Mouse (Mus musculus) embryonic fibroblast, embryonic 13.5 days (primary cell): Measurements from ENCODE around the gene Galr2. TPM values are rescaled to one million over a fixed set of nuclear protein-coding genes. Genes with fewer than 3 reads are reported as not detected.
"Not testable (repeated sequence)": the region's sequence is repeated elsewhere in the genome, so short reads cannot be mapped to it uniquely, and the experiment has no call there.

ENCODE experiments used
- H3K27ac ChIP-seq: 2 replicates; pipeline ENCODE4 v1.5.1; 2012; ENCODE audit warnings: low read length, control low read depth, inconsistent platforms; ENCODE audit not compliant: insufficient read depth
- H3K4me1 ChIP-seq: 2 replicates; pipeline ENCODE4 v1.6.1; 2011; ENCODE audit warnings: low read length; ENCODE audit not compliant: control insufficient read depth, insufficient read depth
- H3K4me3 ChIP-seq: 2 replicates; pipeline ENCODE4 v1.5.1; 2011; ENCODE audit warnings: mild to moderate bottlenecking, control low read depth, low read length; ENCODE audit not compliant: insufficient read depth
- CTCF ChIP-seq: IDR thresholded peaks from 2 replicates; pipeline ENCODE4 v1.5.1; 2011; ENCODE audit warnings: mild to moderate bottlenecking, control low read depth, low read length, moderate library complexity, borderline replicate concordance; ENCODE audit not compliant: insufficient read depth
- POLR2A ChIP-seq: IDR thresholded peaks from 2 replicates; pipeline ENCODE4 v1.6.1; 2011; ENCODE audit warnings: low read depth, mild to moderate bottlenecking, control low read depth, low read length, moderate library complexity
- polyA plus RNA-seq: library from polyadenylated mRNA; stranded (reverse); fragments of >200 nt; gene quantifications from 2 replicates; pipeline ENCODE4 v1.2.4, GENCODE M21; 2011; ENCODE audit warnings: low read depth; ENCODE audit not compliant: missing spikeins, insufficient read length

The Galr2 gene
- polyA plus RNA-seq, 1 experiment, result not detected

DNA sequence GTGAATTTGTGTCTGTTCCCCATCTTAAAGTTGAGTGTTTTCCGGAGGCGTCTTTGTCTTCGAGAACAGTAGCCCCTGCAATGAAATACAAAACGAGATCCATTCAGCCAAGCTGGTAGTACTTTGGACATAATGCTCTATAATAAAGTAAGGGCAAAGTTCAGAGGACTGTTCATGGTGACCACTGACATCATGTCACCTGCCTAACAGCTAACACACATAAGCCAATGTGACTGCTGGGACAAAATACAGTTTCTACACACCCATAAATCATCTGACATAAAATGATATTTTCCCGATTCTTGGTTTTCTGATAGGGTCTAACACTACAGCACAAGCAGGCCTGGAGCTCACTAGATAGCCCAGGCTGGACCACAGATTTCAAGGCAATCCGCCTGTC, 12.4 kb upstream of the Galr2 start:
- TF ChIP-seq POLR2A (no peak), CTCF (no peak)
- no peak overlapping the region for H3K27ac ChIP-seq
- H3K4me1 ChIP-seq, result peaks cover 7% of the 10 kb centered on the region; the same call in 1 of the 2 replicates
- H3K4me3 ChIP-seq, result no peak overlapping the region

DNA sequence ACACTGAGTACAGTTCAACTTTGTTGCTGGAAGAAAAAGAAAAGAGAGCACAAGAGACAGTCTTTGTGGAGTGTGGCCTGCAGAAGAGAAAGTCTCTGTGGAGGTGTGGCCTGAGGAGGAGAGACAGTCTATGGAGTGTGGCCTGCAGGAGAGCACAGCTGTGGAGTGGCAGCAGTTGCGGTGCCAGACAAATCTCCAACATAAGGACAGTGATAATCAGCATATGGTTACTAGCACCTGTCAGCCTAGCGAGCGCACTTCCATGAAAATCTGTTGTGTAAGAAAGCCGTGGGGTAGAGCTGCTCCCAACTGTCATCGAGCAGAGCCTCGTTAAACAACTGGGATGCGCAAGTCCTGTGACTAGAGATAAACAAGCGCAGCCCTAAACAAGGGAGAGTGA, 11.2 kb upstream of the Galr2 start:
- Histone ChIP-seq H3K4me3 (no peak overlapping the region), H3K27ac (no peak overlapping the region), H3K4me1 (peaks cover 7% of the 10 kb centered on the region; the same call in 1 of the 2 replicates)
- TF ChIP-seq CTCF (no peak), POLR2A (no peak)

- no peak overlapping the region for H3K27ac ChIP-seq
- H3K4me1 ChIP-seq, result peaks cover 7% of the 10 kb centered on the region; the same call in 1 of the 2 replicates
- peak overlapping the region; percentile 99 for H3K4me3 ChIP-seq
- TF ChIP-seq POLR2A (no peak), CTCF (no peak)
Observed at GRCm38 (mm10) chr11:116272589-116273468, 7.9 kb upstream of the Galr2 start.

- Histone ChIP-seq H3K4me1 (peaks cover 7% of the 10 kb centered on the region; the same call in 1 of the 2 replicates), H3K4me3 (peak overlapping the region; percentile 99), H3K27ac (peak overlapping the region; percentile 9; the same call in 1 of the 2 replicates)
- TF ChIP-seq CTCF (no peak), POLR2A (no peak)
Observed at GRCm38 (mm10) chr11:116273469-116274044, 7.2 kb upstream of the Galr2 start.

DNA sequence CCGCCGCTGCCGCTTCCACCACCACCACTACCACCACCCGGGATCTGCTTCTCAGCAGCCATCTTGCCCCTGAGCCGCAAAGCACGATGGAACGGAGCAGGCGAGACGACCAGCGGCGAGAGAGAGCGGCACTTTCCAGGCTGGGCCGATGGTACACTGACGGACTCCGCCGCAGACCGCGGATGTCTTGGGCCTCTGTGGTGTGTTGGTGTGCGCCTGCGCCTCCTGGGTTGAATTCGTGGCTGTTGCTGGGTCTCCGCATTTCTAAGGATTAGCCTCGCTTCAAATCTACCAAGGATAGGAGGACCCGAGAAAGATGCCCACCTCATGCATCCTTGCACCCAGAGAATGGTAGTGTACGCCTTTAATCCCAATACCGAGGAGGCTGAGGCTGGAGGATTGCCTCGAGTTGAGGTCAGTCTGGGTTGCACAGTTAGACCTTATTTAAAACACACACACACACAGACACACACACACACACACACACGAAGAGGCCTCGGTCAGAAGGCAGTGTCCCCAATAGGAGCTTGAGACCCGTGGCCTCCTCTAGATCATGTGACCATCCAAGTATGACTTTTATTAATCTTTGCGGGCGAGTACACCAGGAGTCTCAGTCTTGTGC, 6.6 kb upstream of the Galr2 start, which contains the start of gene Srp68:
TSS of gene Srp68 (minus strand) at position 173 of the 622 bp plus-strand sequence.
- Histone ChIP-seq H3K4me1 (peaks cover 7% of the 10 kb centered on the region; the same call in 1 of the 2 replicates), H3K4me3 (peak within 1 kb of the TSS; percentile 99), H3K27ac (peak within 1 kb of the TSS; percentile 76)
- TF ChIP-seq POLR2A, result peak; percentile 95
- no peak for TF ChIP-seq CTCF

- not testable (repeated sequence) for H3K4me3 ChIP-seq, H3K27ac ChIP-seq, H3K4me1 ChIP-seq
Observed at GRCm38 (mm10) chr11:116277184-116277583, 3.6 kb upstream of the Galr2 start.

DNA sequence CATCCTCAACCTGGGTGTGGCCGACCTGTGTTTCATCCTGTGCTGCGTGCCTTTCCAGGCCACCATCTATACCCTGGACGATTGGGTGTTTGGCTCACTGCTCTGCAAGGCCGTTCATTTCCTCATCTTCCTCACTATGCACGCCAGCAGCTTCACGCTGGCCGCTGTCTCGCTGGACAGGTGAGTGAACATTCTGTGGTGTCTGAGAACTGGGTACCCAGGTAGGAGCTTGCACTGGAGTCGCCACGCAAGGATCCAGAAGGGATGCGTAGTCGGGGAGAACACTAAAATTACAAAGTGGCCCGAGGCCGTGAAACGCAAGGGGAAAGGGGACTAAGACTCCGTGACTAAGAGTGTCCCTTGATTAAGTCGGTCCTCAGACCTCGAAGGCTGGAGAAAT, 932 bp downstream of the Galr2 start:
- no peak for TF ChIP-seq CTCF
- TF ChIP-seq POLR2A, result no peak
- Histone ChIP-seq H3K4me1 (no peaks in the 10 kb centered on the region), H3K27ac (no peak overlapping the region), H3K4me3 (no peak overlapping the region)

- H3K27ac ChIP-seq, result no peak overlapping the region
- H3K4me3 ChIP-seq, result no peak overlapping the region
- no peak for TF ChIP-seq CTCF
- H3K4me1 ChIP-seq, result no peaks in the 10 kb centered on the region
Observed at GRCm38 (mm10) chr11:116282089-116282488, 1.4 kb downstream of the Galr2 start.

- no peak overlapping the region for H3K4me3 ChIP-seq
- no peaks in the 10 kb centered on the region for H3K4me1 ChIP-seq
- no peak for TF ChIP-seq POLR2A
- no peak for TF ChIP-seq CTCF
- H3K27ac ChIP-seq, result no peak overlapping the region
Observed at GRCm38 (mm10) chr11:116282912-116283521, 2.3 kb downstream of the Galr2 start.
